Mouse (Mus musculus) C2C12 (cell line): ENCODE measurements at regions not wholly inside any gene's neighbourhood (a gene's known extent, or its start where the extent isn't known, plus 50 kb on each side); places are given as distances from the start of the nearest gene placed in this dataset.

Experiments used
- CEBPB ChIP-seq: IDR thresholded peaks from one replicate; pipeline ENCODE4 v1.6.1; 2011; ENCODE audit warnings: low read depth, mild to moderate bottlenecking, control low read depth, moderate library complexity
- CTCF ChIP-seq: IDR thresholded peaks from one replicate; pipeline ENCODE4 v1.5.1; 2011; ENCODE audit not compliant: control insufficient read depth, insufficient read depth, insufficient read length
- MAX ChIP-seq: IDR thresholded peaks from one replicate; pipeline ENCODE4 v1.6.1; 2011; ENCODE audit warnings: mild to moderate bottlenecking, control low read depth
- MYOD1 ChIP-seq: IDR thresholded peaks from one replicate; pipeline ENCODE4 v1.6.1; 2011; ENCODE audit warnings: low read depth; ENCODE audit not compliant: control insufficient read depth, insufficient read length
- MYOG ChIP-seq: IDR thresholded peaks from one replicate; pipeline ENCODE4 v1.6.1; 2011; ENCODE audit not compliant: control insufficient read depth, insufficient read length; ENCODE audit errors: extremely low read depth
- USF1 ChIP-seq: IDR thresholded peaks from one replicate; pipeline ENCODE4 v1.6.1; 2011; ENCODE audit warnings: low read depth, mild to moderate bottlenecking, control low read depth, moderate library complexity

GRCm38 (mm10) chr15:64626359-64626758, 191.1 kb upstream of the Gm21798 start:
- TF ChIP-seq CTCF (no peak), USF1 (no peak), MYOG (no peak), MAX (no peak), MYOD1 (no peak), CEBPB (no peak)
